8 mouse cellular contexts compared by ENCODE assay signal in genomic region chr14:101949114-101949513, GRCm38 (mm10).
DNase-seq lines count a peak whose midpoint lies in the region; ATAC-seq and TF ChIP-seq lines count a peak whose summit lies in the region.

No protein-coding gene starts in this region.

- WGBS in heart, embryonic 10.5 days: 59% methylated on average over 2 of the region's 2 CpGs
- 52% methylated on average over 2 of the region's 2 CpGs for WGBS in forebrain, postnatal 0 days
- WGBS in lung, postnatal 0 days: 59% methylated on average over 2 of the region's 2 CpGs

- DNase-seq in heart, adult 8-10 months (ENCODE audit: low spot score): peak; percentile 58
- DNase-seq in heart, embryonic 10.5 days (ENCODE audit: low spot score): no peak
- peak; percentile 78 for DNase-seq in A20 (ENCODE audit: low read depth, low spot score)
- peak; percentile 70 for DNase-seq in adipocyte (ENCODE audit: low spot score)
- peak; percentile 52 for DNase-seq in forebrain, postnatal 0 days
- peak; percentile 67 for DNase-seq in lung, postnatal 0 days (ENCODE audit: low spot score)
- DNase-seq in urinary bladder, postnatal 4 days (ENCODE audit: low spot score in 2 of 2): no peak
- DNase-seq in layer of hippocampus, postnatal 36 days: no peak

- no peak for ATAC-seq in forebrain, postnatal 0 days
- peak; percentile 47 for ATAC-seq in lung, postnatal 0 days

- H3K27ac ChIP-seq in heart, embryonic 10.5 days: no peak overlapping the region
- H3K27ac ChIP-seq in forebrain, postnatal 0 days (ENCODE audit: low read depth, low read length): no peak overlapping the region
- H3K27ac ChIP-seq in lung, postnatal 0 days (ENCODE audit: low read length): no peak overlapping the region

- no peaks in the 10 kb centered on the region for H3K27me3 ChIP-seq in heart, embryonic 10.5 days (ENCODE audit: insufficient read depth, poor library complexity, severe bottlenecking)
- H3K27me3 ChIP-seq in forebrain, postnatal 0 days (ENCODE audit: insufficient read depth, low read length): no peaks in the 10 kb centered on the region
- H3K27me3 ChIP-seq in lung, postnatal 0 days (replicated peaks; ENCODE audit: insufficient read depth, low read length): no peaks in the 10 kb centered on the region

- H3K4me3 ChIP-seq in heart, embryonic 10.5 days: no peak overlapping the region
- H3K4me3 ChIP-seq in forebrain, postnatal 0 days (ENCODE audit: low read depth, low read length): no peak overlapping the region
- no peak overlapping the region for H3K4me3 ChIP-seq in lung, postnatal 0 days (ENCODE audit: low read depth, low read length)

- H3K9me3 ChIP-seq in heart, embryonic 10.5 days: no peaks in the 10 kb centered on the region
- no peaks in the 10 kb centered on the region for H3K9me3 ChIP-seq in forebrain, postnatal 0 days (ENCODE audit: low read length)
- no peaks in the 10 kb centered on the region for H3K9me3 ChIP-seq in lung, postnatal 0 days (ENCODE audit: low read length)

- no peak for TF ChIP-seq EP300 in lung, postnatal 0 days (IDR thresholded peaks at IDR 0.05)

- peak; percentile 62 for TF ChIP-seq CTCF in forebrain, postnatal 0 days (IDR thresholded peaks at IDR 0.05; ENCODE audit: low read depth)
- TF ChIP-seq CTCF in lung, postnatal 0 days (IDR thresholded peaks at IDR 0.05): peak; percentile 81

- H3K9ac ChIP-seq in forebrain, postnatal 0 days: no peak overlapping the region
- no peak overlapping the region for H3K9ac ChIP-seq in lung, postnatal 0 days (replicated peaks; ENCODE audit: low read depth)

- H3K4me2 ChIP-seq in forebrain, postnatal 0 days (ENCODE audit: low read depth): no peak overlapping the region
- H3K4me2 ChIP-seq in lung, postnatal 0 days (replicated peaks; ENCODE audit: low read depth, low read length): no peak overlapping the region

- H3K36me3 ChIP-seq in heart, embryonic 10.5 days: no peaks in the 10 kb centered on the region
- H3K36me3 ChIP-seq in forebrain, postnatal 0 days (ENCODE audit: insufficient read depth): no peaks in the 10 kb centered on the region
- no peaks in the 10 kb centered on the region for H3K36me3 ChIP-seq in lung, postnatal 0 days (ENCODE audit: insufficient read depth, low read length)

- H3K4me1 ChIP-seq in heart, embryonic 10.5 days: no peaks in the 10 kb centered on the region
- H3K4me1 ChIP-seq in forebrain, postnatal 0 days (ENCODE audit: insufficient read depth): no peaks in the 10 kb centered on the region
- H3K4me1 ChIP-seq in lung, postnatal 0 days (ENCODE audit: insufficient read depth, low read depth, low read length): no peaks in the 10 kb centered on the region

Comparison
In these comparisons a context has a peak if more than half of its experiments do, and no peak if none do; other contexts are left out.
1. DNase-seq: peak in heart, adult 8-10 months (single experiment), A20 (single experiment), adipocyte (single experiment), forebrain, postnatal 0 days (single experiment) and lung, postnatal 0 days (single experiment); none in heart, embryonic 10.5 days (single experiment), urinary bladder, postnatal 4 days (0 of 2) and layer of hippocampus, postnatal 36 days (0 of 2).